ENCODE assay signal across 15 mouse cellular contexts in genomic region chr1:193330626-193331025, GRCm38 (mm10). TPM values are rescaled to one million over a fixed set of nuclear protein-coding genes. Genes with fewer than 3 reads are reported as not detected.
DNase-seq lines count a peak whose midpoint lies in the region; ATAC-seq and TF ChIP-seq lines count a peak whose summit lies in the region.
"Had no signal": no experiment of that assay in that cellular context is flagged by ENCODE, and none has a peak within 500 bp of the region (broad histone marks: within the 10 kb centered on the region; RNA-seq: fewer than 3 reads in every experiment).

No protein-coding gene starts in this region.

- no peak overlapping the region for H3K4me2 ChIP-seq in forebrain, embryonic 11.5 days (ENCODE audit: low read depth, low read length, severe bottlenecking)
- no peak overlapping the region for H3K4me2 ChIP-seq in heart, embryonic 15.5 days
- H3K4me2 ChIP-seq in midbrain, embryonic 11.5 days = no peak overlapping the region
- no peak overlapping the region for H3K4me2 ChIP-seq in midbrain, embryonic 16.5 days (ENCODE audit: low read length)
- no peak overlapping the region for H3K4me2 ChIP-seq in myocyte (ENCODE audit: low read depth)
- H3K4me2 ChIP-seq: embryonic facial prominence, embryonic 13.5 days; limb, embryonic 13.5 days had no signal

- H3K4me3 ChIP-seq in forebrain, embryonic 10.5 days = no peak overlapping the region
- H3K4me3 ChIP-seq in forebrain, embryonic 11.5 days (ENCODE audit: low read depth, low read length) = no peak overlapping the region
- H3K4me3 ChIP-seq in heart, embryonic 15.5 days = no peak overlapping the region
- H3K4me3 ChIP-seq in midbrain, embryonic 11.5 days (ENCODE audit: low read depth, low read length) = no peak overlapping the region
- no peak overlapping the region for H3K4me3 ChIP-seq in midbrain, embryonic 16.5 days (ENCODE audit: low read depth, low read length)
- H3K4me3 ChIP-seq in myocyte = no peak overlapping the region
- H3K4me3 ChIP-seq: embryonic facial prominence, embryonic 13.5 days; limb, embryonic 13.5 days had no signal

- H3K27me3 ChIP-seq in forebrain, embryonic 10.5 days (ENCODE audit: poor library complexity, severe bottlenecking) = peaks cover 7% of the 10 kb centered on the region; the same call in 1 of the 2 replicates
- H3K27me3 ChIP-seq in forebrain, embryonic 11.5 days (ENCODE audit: control insufficient read depth, insufficient read depth, low read length) = no peaks in the 10 kb centered on the region
- H3K27me3 ChIP-seq in heart, embryonic 15.5 days = no peaks in the 10 kb centered on the region
- no peaks in the 10 kb centered on the region for H3K27me3 ChIP-seq in midbrain, embryonic 11.5 days (ENCODE audit: control insufficient read depth, insufficient read depth, low read length)
- no peaks in the 10 kb centered on the region for H3K27me3 ChIP-seq in midbrain, embryonic 16.5 days (ENCODE audit: control insufficient read depth, insufficient read depth, low read depth, low read length)
- no peaks in the 10 kb centered on the region for H3K27me3 ChIP-seq in myocyte (ENCODE audit: control insufficient read depth, insufficient read depth, insufficient read length)
- H3K27me3 ChIP-seq: embryonic facial prominence, embryonic 13.5 days; limb, embryonic 13.5 days had no signal

- no peak for DNase-seq in forebrain, embryonic 10.5 days (ENCODE audit: extremely low spot score, low spot score)
- DNase-seq in forebrain, embryonic 11.5 days (ENCODE audit: low spot score) = no peak
- DNase-seq in heart, postnatal 14 days = no peak
- DNase-seq in midbrain, embryonic 11.5 days (ENCODE audit: low spot score, missing footprints) = peak; percentile 26
- no peak for DNase-seq in left cerebral cortex, postnatal 14 days (ENCODE audit: low spot score in 2 of 2)

- H3K36me3 ChIP-seq in forebrain, embryonic 10.5 days (replicated peaks) = no peaks in the 10 kb centered on the region
- H3K36me3 ChIP-seq in forebrain, embryonic 11.5 days (ENCODE audit: control insufficient read depth, insufficient read depth, low read length) = no peaks in the 10 kb centered on the region
- H3K36me3 ChIP-seq in heart, embryonic 15.5 days = no peaks in the 10 kb centered on the region
- no peaks in the 10 kb centered on the region for H3K36me3 ChIP-seq in midbrain, embryonic 11.5 days (ENCODE audit: control insufficient read depth, insufficient read depth, low read length)
- no peaks in the 10 kb centered on the region for H3K36me3 ChIP-seq in midbrain, embryonic 16.5 days (ENCODE audit: control insufficient read depth, insufficient read depth, low read length)
- H3K36me3 ChIP-seq in myocyte (ENCODE audit: control insufficient read depth, insufficient read depth) = no peaks in the 10 kb centered on the region
- H3K36me3 ChIP-seq: embryonic facial prominence, embryonic 13.5 days; limb, embryonic 13.5 days had no signal

- 84% methylated on average over 7 of the region's 7 CpGs for WGBS in forebrain, embryonic 10.5 days
- 76% methylated on average over 7 of the region's 7 CpGs for WGBS in forebrain, embryonic 11.5 days
- WGBS in heart, embryonic 15.5 days = 71% methylated on average over 7 of the region's 7 CpGs
- WGBS in midbrain, embryonic 11.5 days = 83% methylated on average over 7 of the region's 7 CpGs
- 76% methylated on average over 7 of the region's 7 CpGs for WGBS in midbrain, embryonic 16.5 days

- H3K4me1 ChIP-seq in forebrain, embryonic 10.5 days = peaks cover 46% of the 10 kb centered on the region
- no peaks in the 10 kb centered on the region for H3K4me1 ChIP-seq in forebrain, embryonic 11.5 days (replicated peaks; ENCODE audit: control insufficient read depth, insufficient read depth, low read length)
- H3K4me1 ChIP-seq in heart, embryonic 15.5 days (replicated peaks) = peaks cover 58% of the 10 kb centered on the region
- 0 out of 2 replicates have a peak, but pooled peaks cover 4% of the 10 kb centered on the region for H3K4me1 ChIP-seq in midbrain, embryonic 11.5 days (ENCODE audit: control insufficient read depth, insufficient read depth, low read length)
- peaks cover 13% of the 10 kb centered on the region for H3K4me1 ChIP-seq in midbrain, embryonic 16.5 days (ENCODE audit: control insufficient read depth, insufficient read depth, low read length)

- no peak overlapping the region for H3K9ac ChIP-seq in forebrain, embryonic 11.5 days (ENCODE audit: low read length)
- no peak overlapping the region for H3K9ac ChIP-seq in heart, embryonic 15.5 days
- H3K9ac ChIP-seq in midbrain, embryonic 11.5 days (ENCODE audit: low read length) = no peak overlapping the region
- no peak overlapping the region for H3K9ac ChIP-seq in midbrain, embryonic 16.5 days (ENCODE audit: low read depth, low read length)
- H3K9ac ChIP-seq: liver, embryonic 14.5 days had no signal

- no peaks in the 10 kb centered on the region for H3K79me2 ChIP-seq in myocyte (ENCODE audit: control insufficient read depth, insufficient read depth)

- H3K27ac ChIP-seq in forebrain, embryonic 10.5 days = peak overlapping the region; percentile 58
- no peak overlapping the region for H3K27ac ChIP-seq in forebrain, embryonic 11.5 days (ENCODE audit: low read depth, low read length)
- H3K27ac ChIP-seq in heart, embryonic 15.5 days = peak overlapping the region; percentile 66
- H3K27ac ChIP-seq in midbrain, embryonic 11.5 days (ENCODE audit: low read depth, low read length) = no peak overlapping the region
- no peak overlapping the region for H3K27ac ChIP-seq in midbrain, embryonic 16.5 days (ENCODE audit: low read length)
- H3K27ac ChIP-seq: embryonic facial prominence, embryonic 13.5 days; hindbrain, postnatal 0 days; kidney, postnatal 0 days; limb, embryonic 13.5 days; liver, embryonic 14.5 days had no signal

- no peak; the same call in 1 of the 2 replicates for ATAC-seq in forebrain, embryonic 11.5 days (replicated peaks; ENCODE audit: low FRiP score)
- ATAC-seq in heart, embryonic 15.5 days (replicated peaks; ENCODE audit: insufficient number of reproducible peaks, insufficient read depth, low FRiP score, low read depth) = no peak
- no peak; the same call in 1 of the 2 replicates for ATAC-seq in midbrain, embryonic 11.5 days (ENCODE audit: low FRiP score)
- no peak for ATAC-seq in midbrain, embryonic 16.5 days

- H3ac ChIP-seq in myocyte (ENCODE audit: control insufficient read depth, insufficient read length) = peak overlapping the region; percentile 16

- no peaks in the 10 kb centered on the region for H3K9me3 ChIP-seq in forebrain, embryonic 10.5 days
- H3K9me3 ChIP-seq in forebrain, embryonic 11.5 days (ENCODE audit: control insufficient read depth, low read length) = no peaks in the 10 kb centered on the region
- H3K9me3 ChIP-seq in heart, embryonic 15.5 days (replicated peaks) = no peaks in the 10 kb centered on the region
- H3K9me3 ChIP-seq in midbrain, embryonic 11.5 days (ENCODE audit: control insufficient read depth, low read length) = no peaks in the 10 kb centered on the region
- H3K9me3 ChIP-seq in midbrain, embryonic 16.5 days (replicated peaks; ENCODE audit: control insufficient read depth, low read length, poor library complexity, severe bottlenecking) = no peaks in the 10 kb centered on the region
- H3K9me3 ChIP-seq: embryonic facial prominence, embryonic 13.5 days; limb, embryonic 13.5 days had no signal

- intact Hi-C loops in heart, postnatal 14 days (cut with DNase I) = loop anchor here (1.0 to 2.0 kb wide), 2 partner anchors 34 to 42 kb away; no protein-coding TSS in a partner anchor
- intact Hi-C loops in left cerebral cortex, postnatal 14 days (cut with DNase I) = loop anchor here (2.0 kb wide), 1 partner anchor 50 kb away; no protein-coding TSS in a partner anchor

- TF ChIP-seq POLR2A in myocyte (IDR thresholded peaks at IDR 0.05; ENCODE audit: insufficient read length, low read depth) = no peak

TF ChIP-seq in myocyte, 11 proteins besides CTCF, POLR2A, EP300 and RAD21:
- TF ChIP-seq POLR2AphosphoS2 (IDR thresholded peaks at IDR 0.05; ENCODE audit: insufficient read length, low read depth) (no peak), CEBPB (IDR thresholded peaks at IDR 0.05; ENCODE audit: insufficient read depth, poor library complexity, severe bottlenecking) (no peak), SRF (IDR thresholded peaks at IDR 0.05; ENCODE audit: control insufficient read depth, insufficient read length, low read depth) (no peak), REST (IDR thresholded peaks at IDR 0.05; ENCODE audit: insufficient read depth, insufficient read length) (no peak), MYOD1 (IDR thresholded peaks at IDR 0.05; ENCODE audit: control insufficient read depth in 1 of 3, insufficient read length in 2 of 3, low read depth in 2 of 3) (no peak)

RNA-seq across cellular contexts. Expression of gene Camk1g, which starts 39.5 kb away (rescaled TPM):
- 12.1 and 12.2 TPM in 2 replicates for polyA plus RNA-seq in forebrain, embryonic 10.5 days (2016; fragmentation: Nextera tagmentation; extraction: Ambion mirVana)
- 15.0 and 17.4 TPM in 2 replicates for polyA plus RNA-seq in forebrain, embryonic 11.5 days (2014; fragmentation: Nextera tagmentation; extraction: Ambion mirVana)
- 11.5 and 13.3 TPM in 2 replicates for polyA plus RNA-seq in heart, embryonic 15.5 days (2015; fragmentation: Nextera tagmentation; extraction: Ambion mirVana)
- total RNA-seq in heart, postnatal 14 days (2021) = under 1 TPM; 0.72 to 0.83 TPM
- polyA plus RNA-seq in midbrain, embryonic 11.5 days (2014; fragmentation: Nextera tagmentation; extraction: Ambion mirVana) = 17.1 and 20.1 TPM in 2 replicates
- polyA plus RNA-seq in midbrain, embryonic 16.5 days (2015; fragmentation: Nextera tagmentation; extraction: Ambion mirVana) = 53.5 and 54.1 TPM in 2 replicates
- polyA plus RNA-seq in myocyte (2012; fragmentation: generic; extraction: Trizol) = 4.1 TPM
- 10 to 100 TPM; 42.8 to 43.6 TPM for total RNA-seq in left cerebral cortex, postnatal 14 days (2021)
- total RNA-seq: ES-E14; megakaryocyte, adult 5-6 weeks had no signal

RNA-seq across cellular contexts. Expression of gene G0s2, which starts 57.6 kb away (rescaled TPM):
- 5.6 and 6.1 TPM in 2 replicates for polyA plus RNA-seq in forebrain, embryonic 10.5 days (2016; fragmentation: Nextera tagmentation; extraction: Ambion mirVana)
- polyA plus RNA-seq in forebrain, embryonic 11.5 days (2014; fragmentation: Nextera tagmentation; extraction: Ambion mirVana) = 6.5 and 6.8 TPM in 2 replicates
- 103 and 106 TPM in 2 replicates for polyA plus RNA-seq in heart, embryonic 15.5 days (2015; fragmentation: Nextera tagmentation; extraction: Ambion mirVana)
- 10 to 100 TPM; 43.4 to 57.3 TPM for total RNA-seq in heart, postnatal 14 days (2021)
- 7.9 and 11.4 TPM in 2 replicates for polyA plus RNA-seq in midbrain, embryonic 11.5 days (2014; fragmentation: Nextera tagmentation; extraction: Ambion mirVana)
- 5.1 and 6.9 TPM in 2 replicates for polyA plus RNA-seq in midbrain, embryonic 16.5 days (2015; fragmentation: Nextera tagmentation; extraction: Ambion mirVana)
- 206 TPM for polyA plus RNA-seq in myocyte (2012; fragmentation: generic; extraction: Trizol)
- total RNA-seq in left cerebral cortex, postnatal 14 days (2021) = 1 to 10 TPM; 4.9 to 6.5 TPM

Comparison
In these comparisons a context has a peak if more than half of its experiments do, and no peak if none do; other contexts are left out.
1. H3K27ac ChIP-seq: peak in forebrain, embryonic 10.5 days (single experiment) and heart, embryonic 15.5 days (single experiment); none in forebrain, embryonic 11.5 days (single experiment), midbrain, embryonic 11.5 days (single experiment) and midbrain, embryonic 16.5 days (single experiment).